Mouse (Mus musculus): Measurements from ENCODE around the gene Iqcd. TPM values are rescaled to one million over a fixed set of nuclear protein-coding genes. Genes with fewer than 3 reads are reported as not detected.

Iqcd gene
- 1.5 and 1.7 TPM in 2 replicates for polyA plus RNA-seq (2015; fragmentation: Nextera tagmentation; extraction: Ambion mirVana)

DNA sequence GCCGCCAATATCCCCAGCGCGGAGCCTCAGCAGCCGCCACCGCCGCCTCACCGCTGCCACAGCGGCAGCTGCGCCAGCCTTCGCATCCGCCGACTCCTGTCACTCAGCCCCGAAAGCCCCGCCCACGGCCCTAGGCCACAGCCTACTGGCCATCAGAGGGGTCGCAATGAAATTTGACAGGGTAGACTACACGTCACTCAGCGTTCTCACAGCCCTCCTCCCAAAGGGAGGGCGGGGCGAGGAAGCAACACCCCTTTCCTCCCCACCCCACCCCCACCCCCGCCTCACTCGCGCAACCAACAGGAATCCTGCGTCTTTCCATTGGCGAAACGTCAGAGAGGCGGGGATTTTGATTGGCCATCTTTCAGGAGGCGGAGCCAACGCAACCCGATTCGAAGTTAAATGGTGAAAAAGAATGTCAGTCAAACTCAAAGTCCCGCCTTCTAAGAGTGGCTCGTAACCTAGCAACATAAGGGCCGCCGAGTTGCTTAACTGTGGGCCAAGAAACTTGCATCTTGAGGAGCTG is at the start of gene Iqcd, which contains the start of gene Tpcn1:
TSS of gene Iqcd (plus strand) at position 448 of the 526 bp plus-strand sequence.
TSS of gene Tpcn1 (minus strand) at position 105 of the 526 bp plus-strand sequence.
- peak; percentile 100 for DNase-seq (ENCODE audit: low spot score)

GRCm38 (mm10) chr5:120548236-120548850 is 40.5 kb upstream of the Iqcd start:
- no peak for DNase-seq (ENCODE audit: low spot score)

- no peak for DNase-seq (ENCODE audit: low spot score)
Measured at GRCm38 (mm10) chr5:120550137-120550536, 38.7 kb upstream of the Iqcd start.

DNA sequence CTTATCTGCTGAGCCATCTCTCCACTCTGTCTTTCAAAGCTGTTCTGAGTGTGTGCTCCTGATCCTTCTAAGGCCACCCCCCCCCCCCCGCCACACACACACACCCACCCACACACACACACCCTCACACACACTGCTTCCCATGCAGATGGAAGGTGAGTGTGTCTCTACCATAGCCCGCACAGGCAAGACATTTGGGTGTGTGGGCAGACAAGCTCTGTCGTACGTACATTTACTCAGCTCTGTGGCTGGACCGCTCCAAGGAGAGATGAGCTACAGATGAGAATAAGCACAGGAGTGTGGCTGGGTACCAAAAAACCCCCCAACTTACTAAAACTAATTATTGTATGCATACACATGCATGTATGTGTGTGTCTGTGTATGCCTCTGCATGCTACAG is 38.1 kb upstream of the Iqcd start:
- DNase-seq (ENCODE audit: low spot score) = no peak

GRCm38 (mm10) chr5:120555871-120556270 is 32.9 kb upstream of the Iqcd start:
- DNase-seq (ENCODE audit: low spot score) = no peak

DNA sequence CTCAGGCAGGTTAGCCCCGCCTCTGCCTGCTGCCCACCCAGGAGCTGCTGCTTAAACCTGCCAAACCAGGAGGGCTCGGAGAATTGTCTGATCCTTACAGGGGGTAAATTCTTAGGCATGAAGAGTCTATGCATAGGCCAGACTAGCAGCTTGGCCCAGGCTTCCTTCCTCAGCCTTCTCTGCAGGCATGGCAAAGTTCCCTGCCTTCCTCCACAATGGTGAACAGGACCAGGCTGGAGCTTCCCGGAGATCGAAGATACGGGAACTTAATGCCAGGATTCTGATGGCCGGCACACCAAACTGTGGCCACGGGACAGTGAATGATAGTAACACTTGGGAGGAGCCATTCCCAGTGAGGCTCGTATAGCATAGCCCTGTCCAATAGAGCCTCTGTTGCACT is 30.8 kb upstream of the Iqcd start:
- DNase-seq (ENCODE audit: low spot score) = no peak

DNA sequence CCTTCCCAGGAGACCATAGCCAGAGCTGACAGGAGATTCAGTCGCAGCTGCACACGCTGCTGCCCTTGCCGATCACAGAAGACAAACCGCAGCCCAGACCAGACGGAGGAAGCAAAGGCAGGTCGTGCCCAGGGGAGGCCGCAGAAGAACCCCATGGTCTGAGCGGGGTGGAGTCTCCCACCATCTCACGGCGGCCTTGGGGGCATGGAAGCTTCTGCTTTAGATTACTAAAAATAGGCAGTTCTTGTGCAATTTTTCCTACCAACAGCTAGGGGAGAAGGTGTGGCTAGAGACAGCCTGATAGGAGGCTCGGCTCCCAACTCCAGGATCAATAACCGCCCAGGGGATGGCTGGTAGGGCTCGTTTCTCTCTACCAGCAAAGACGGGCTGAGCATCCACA is 30.1 kb upstream of the Iqcd start:
- DNase-seq (ENCODE audit: low spot score) = peak; percentile 21

GRCm38 (mm10) chr5:120560129-120560615 is 28.6 kb upstream of the Iqcd start:
- DNase-seq (ENCODE audit: low spot score) = no peak

GRCm38 (mm10) chr5:120560616-120561311 is 28.1 kb upstream of the Iqcd start:
- DNase-seq (ENCODE audit: low spot score) = peak; percentile 36

GRCm38 (mm10) chr5:120562956-120563913 is 25.6 kb upstream of the Iqcd start:
- DNase-seq (ENCODE audit: low spot score) = peak; percentile 11

GRCm38 (mm10) chr5:120563914-120564311 is 24.9 kb upstream of the Iqcd start:
- peak; percentile 47 for DNase-seq (ENCODE audit: low spot score)

GRCm38 (mm10) chr5:120565171-120565905 is 23.5 kb upstream of the Iqcd start:
- no peak for DNase-seq (ENCODE audit: low spot score)

GRCm38 (mm10) chr5:120566101-120566500 is 22.7 kb upstream of the Iqcd start:
- DNase-seq (ENCODE audit: low spot score) = no peak

GRCm38 (mm10) chr5:120566681-120567252 is 22.0 kb upstream of the Iqcd start:
- no peak for DNase-seq (ENCODE audit: low spot score)

GRCm38 (mm10) chr5:120567253-120567701 is 21.5 kb upstream of the Iqcd start:
- DNase-seq (ENCODE audit: low spot score) = no peak

GRCm38 (mm10) chr5:120567761-120568211 is 21.0 kb upstream of the Iqcd start:
- DNase-seq (ENCODE audit: low spot score) = no peak

GRCm38 (mm10) chr5:120568336-120568768 is 20.5 kb upstream of the Iqcd start:
- no peak for DNase-seq (ENCODE audit: low spot score)

GRCm38 (mm10) chr5:120568964-120569363 is 19.9 kb upstream of the Iqcd start:
- no peak for DNase-seq (ENCODE audit: low spot score)

DNA sequence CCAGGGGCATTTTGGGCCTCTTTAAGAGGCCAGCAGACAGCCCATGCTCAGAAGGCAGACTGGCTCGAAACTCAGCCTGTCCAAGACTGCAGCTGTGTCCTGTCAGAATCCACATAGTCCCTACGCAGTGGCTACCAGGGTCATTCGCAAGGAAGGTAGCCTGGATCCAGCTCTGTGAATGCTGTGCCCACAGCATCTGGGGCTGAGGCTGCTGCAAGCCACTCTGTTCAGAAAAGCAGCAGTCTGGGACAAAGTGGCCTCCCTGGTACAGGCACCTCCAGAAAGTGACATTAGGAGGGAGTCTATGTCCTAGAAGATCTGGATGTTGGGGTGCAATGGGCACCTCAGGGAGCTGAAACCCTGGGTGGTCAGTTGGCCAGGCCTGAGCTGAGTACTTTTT is 19.0 kb upstream of the Iqcd start:
- DNase-seq (ENCODE audit: low spot score) = no peak

Data from thymus, postnatal 0 days (tissue).